Mouse (Mus musculus) thymus, postnatal 25 days (tissue): ENCODE measurements around the gene Thra.

Experiments used
- DNase-seq: peaks from one replicate; pipeline ENCODE4 v3.0.0; 2022

Gene Thra

DNA sequence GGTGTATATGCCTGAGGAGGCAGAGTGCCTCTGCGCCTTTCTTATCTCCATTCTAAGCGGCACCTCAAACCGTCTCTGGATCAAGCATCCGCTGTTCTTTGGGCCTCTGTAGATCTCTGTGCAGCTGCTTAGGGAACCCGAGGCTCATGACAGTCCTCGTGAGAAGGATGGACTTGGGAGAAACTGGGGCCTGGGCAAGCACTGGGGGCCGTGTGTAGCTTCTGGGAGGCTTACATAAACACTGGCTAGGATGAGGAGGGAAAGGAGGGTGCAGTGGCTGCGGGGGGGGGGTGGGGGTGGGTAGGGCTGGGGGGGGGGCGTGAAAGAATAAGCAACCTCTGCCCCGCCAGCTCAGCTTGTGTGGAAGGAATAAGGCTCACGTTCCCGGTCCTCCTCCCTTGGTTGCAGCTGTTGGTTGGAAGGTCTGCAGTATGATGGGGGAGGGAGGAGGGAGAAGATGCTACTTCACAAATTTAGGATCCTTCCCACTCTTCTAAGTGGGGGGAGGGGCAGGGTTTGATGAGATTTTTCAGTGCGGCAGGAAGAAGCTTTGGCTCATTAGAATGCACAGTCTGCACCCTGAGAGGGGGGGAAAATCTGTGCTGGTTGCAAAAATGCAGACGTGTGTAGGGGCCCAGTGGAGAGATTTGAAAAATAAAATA is 41.5 kb downstream of the Thra start:
- no peak for DNase-seq

DNA sequence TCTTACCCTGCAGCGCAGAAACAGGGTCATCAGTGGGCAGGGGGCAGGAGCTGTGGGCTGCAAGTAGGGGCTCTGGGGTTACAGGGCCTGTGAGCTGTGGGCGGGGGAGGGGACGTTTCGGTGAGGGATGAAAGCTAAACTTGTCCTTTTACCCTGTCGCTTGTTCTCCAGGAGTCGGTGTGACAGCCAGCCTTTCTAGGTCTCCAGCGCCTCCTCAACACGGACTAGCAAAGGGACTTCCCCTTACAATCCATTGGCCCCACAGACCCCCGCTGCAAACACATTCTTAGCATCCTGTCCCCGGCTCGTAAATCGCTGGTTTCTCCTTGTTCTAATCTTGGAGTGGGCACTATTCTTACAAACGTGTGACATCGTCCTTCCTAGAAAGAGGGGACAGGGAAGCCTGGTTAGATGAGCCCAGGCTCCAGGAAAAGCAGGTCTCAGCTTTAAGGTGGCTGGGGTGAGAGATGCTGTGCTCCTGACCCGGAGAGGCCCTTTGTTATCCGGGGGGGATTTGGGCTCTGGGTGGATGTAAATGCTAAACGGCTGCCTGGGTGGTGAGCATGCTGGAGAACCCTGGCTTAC is 42.3 kb downstream of the Thra start:
- DNase-seq: peak; percentile 33

DNA sequence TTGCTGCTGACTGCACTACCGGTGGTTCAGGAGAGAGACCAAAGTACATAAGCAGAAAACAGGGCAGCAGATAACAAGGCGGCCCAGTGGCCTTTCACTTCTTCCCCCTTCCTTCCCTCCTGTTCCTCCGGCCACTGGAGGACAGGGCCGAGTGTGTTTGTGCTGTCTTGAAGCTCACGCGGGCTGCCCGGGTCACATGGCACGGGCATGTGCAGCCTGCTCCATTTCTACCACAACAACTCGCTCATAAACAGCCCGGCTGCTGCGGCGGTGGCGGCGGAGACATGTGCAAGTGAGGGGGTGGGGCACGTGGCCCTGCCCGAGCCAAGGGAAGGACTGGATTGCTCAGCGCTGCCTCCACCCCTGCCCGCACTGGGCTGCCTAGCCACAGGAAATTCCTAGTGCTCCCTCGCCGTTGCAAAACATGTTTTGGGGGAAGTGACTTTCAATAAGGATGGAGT is 42.8 kb downstream of the Thra start:
- DNase-seq: peak; percentile 82

DNA sequence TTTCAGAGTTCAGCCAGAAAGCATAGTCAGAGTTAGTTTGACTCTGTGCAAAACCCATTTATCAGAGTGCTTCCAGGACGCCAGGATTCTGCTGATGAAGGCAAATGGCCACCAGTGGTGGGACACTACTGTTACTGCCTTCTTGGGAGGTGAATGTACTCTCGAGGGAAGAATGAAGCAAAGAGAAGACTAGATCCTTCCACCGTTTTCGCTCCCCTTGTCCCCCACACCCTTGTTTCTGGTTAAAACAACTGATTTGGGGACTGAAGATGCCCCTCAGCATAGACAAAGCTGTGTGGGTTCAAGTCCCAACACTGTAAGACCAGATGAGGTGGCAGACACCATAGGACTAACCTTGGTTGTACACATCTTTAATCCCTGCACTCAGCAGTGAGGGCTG is 43.7 kb downstream of the Thra start:
- DNase-seq: no peak

DNA sequence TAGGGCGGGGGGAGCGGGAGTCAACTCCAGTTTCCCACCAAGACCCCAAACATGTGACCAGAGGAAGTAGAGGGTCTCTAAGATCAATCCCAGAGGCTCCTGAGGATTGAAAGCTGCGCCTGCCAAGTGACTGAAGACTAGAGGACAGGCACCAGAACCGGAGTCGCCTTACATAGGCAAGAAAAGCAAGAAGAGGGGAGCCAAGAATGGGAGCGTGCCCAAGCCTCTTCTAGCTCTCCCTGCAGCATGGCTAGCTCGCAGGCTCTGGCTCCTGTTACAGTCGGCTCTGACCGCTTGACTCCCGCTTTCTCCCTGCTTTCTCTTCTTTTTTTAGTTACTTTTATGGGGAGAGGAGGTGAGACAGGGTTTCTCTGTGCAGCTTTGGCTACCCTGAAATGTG is 44.8 kb downstream of the Thra start:
- no peak for DNase-seq

DNA sequence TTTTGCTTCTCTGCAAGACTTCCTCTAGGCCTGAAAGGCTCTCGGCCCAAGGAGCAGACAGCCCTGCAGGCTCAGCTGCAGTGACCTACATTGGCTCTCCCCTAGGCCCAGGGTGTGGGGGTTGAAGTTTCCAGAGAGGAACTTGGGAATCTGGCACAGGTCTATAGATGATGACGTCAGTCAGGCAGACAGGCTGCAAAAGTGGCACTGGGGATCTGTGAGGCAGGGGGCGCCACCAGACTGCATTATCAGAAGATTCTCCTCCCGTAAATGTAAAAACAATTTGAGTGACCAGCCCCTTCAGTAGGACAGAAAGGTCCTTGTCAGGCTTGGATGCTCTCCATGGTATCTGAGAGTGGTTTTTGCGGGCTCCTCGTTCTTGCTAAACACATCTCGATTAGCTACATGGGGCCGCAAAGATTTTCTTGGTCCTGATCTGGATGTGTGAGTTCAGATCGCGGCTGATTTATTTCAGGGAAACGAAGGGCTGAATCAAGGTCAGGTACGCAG is 45.4 kb downstream of the Thra start:
- DNase-seq: peak; percentile 82

DNA sequence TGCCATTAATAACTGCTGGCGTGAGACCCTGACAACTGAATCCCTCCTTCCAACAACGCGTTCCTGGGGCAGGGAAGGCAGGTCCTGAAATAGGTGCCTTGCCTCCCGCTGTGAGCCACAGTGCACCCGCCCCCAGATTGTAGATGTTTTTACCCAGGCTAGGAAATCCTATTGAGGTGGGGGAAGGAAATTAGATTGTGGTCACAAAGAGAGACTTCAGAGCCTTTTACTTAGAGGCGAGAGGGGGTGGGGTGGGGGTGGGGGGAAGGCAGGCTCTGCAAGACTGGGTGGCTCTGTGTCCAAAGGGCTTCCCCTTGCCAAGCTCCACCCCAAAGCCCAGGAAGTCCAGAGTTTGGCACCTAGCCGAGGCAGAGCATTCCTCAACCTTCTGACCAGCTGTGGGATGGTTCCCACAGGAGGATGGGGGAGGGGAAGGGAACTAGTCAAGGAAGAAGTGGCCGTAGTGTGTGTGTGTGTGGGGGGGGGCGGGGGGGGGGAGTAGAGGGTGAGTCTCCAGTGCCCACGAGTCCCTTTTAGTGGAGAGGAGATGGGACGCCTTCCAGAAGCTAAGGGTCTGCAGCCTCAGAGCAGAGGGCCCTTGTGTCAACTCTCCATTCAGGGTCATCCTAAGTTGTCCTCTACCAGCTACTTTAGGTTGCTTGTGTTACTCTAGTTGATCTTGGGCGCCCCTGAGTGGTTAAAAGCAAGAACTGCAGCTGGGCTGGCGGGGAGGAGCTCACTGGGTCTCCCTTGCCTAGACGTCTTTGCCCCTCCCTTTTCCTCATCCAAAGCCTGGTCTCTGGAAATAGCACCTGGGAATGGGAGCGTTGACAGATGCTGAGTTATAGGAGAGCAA is 46.1 kb downstream of the Thra start:
- DNase-seq: peak; percentile 94

DNA sequence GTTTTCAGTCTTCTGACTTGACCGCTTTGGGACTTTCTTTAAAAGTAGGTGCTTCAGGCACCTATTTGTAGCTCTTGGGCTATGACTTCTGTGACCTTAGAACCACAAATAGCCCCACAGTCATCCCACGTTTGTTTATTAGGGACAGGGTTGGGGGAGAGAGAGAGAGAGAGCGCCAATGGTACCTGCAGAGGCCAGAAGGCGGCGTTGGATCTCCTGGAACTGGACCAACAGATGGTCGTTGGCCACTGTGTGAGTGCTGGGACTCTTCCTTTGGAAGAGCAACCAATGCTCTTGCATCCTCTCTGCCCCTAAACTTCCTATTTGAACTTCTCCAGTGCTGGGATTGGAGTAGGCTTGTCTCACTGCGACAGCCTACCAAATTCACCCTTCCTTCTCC is 46.8 kb downstream of the Thra start:
- no peak for DNase-seq

DNA sequence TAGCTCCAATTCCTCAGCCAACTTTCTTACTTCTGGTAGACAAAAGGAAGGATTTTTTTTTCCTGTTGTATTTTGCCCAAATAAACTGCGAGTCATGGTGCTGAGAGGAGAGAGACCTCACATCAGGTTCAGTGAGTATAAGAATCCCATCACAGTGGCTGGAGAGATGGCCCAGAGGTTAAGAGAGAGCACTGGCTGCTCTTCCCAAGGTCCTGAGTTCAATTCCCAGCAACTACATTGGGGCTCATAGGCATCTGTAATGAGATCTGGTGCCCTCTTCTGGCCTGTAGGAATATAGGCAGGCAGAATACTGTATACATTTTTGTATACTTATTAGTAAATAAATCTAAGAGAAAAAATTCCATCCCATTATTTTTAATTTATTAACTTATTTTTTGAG is 47.3 kb downstream of the Thra start:
- DNase-seq: no peak

DNA sequence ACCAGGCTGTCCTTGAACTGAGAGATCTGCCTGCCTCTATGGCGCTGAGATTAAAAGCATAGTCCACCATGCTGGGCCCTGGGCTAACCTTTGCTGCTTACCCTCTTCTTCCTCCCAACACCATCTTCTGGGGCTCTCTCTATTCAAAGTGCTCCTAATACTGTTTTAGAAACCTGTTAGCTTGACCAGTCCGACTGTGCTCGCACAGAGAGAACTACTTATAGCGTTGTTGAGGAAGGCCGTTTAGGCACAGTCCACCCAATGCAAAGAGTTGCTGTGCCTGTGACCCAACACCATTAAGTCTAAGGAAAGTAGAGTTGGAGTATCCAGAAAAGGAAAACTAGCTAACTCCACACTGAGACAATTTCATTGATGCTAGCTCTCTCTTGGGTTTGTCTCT is 47.7 kb downstream of the Thra start:
- no peak for DNase-seq

DNA sequence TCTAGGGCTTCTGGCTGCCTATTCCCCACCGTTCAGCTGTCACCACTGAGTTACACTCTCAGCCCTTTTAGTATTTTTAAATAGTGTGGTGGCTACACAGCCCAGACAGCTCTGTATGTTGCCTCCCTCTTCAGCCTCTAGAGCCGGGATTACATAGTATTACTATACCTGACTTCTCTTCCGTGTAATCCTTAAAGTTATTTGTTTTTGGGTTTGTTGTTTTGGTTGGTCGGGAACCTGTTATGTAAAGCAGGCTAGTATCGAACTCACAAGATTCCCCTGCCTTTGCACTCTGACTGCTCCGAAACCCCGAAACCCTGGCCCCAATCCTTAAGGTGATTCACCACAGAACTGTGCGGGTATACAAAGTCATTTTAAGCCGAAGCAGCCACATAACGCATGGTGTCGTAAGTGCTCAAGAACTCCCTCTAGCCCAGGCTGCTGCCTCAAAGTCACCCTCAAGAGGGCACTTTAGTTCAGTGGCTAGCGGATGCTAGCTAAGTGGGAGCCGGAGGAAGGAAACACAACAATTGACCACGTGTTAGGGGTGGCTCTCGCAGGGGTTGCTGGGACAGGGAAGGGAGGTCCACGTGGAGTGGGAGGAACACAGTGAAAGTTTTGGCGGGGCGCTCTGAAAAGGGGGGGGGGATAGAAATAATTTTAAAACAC is 48.2 kb downstream of the Thra start:
- peak; percentile 91 for DNase-seq

DNA sequence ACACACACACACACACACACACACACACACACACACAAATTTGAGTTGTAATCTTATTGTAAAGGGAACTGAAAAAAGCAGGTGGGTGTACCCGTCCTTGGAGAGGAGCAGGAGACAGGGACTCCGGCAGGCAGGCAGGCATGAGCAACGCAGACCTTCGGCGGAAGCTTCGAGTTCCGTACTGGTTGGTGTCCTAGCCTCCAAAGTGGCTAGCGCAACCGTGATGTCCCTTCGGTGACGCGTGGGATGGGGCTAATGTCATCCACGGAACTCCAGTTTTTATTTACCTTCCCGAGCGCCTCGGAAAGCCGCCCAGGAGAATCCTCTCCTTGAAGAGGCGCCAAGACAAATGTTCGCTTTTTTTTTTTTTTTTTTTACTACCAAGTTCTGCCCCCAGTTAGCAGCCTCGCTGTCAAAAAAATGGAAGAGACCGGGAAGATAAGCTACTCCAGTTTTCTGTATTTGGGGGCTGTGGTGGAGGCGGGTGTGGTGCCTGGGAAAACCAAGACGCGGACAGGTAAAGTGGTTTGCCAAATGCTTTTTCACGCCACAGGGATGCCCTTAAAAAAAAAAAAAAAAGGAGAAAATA is 48.9 kb downstream of the Thra start:
- no peak for DNase-seq

DNA sequence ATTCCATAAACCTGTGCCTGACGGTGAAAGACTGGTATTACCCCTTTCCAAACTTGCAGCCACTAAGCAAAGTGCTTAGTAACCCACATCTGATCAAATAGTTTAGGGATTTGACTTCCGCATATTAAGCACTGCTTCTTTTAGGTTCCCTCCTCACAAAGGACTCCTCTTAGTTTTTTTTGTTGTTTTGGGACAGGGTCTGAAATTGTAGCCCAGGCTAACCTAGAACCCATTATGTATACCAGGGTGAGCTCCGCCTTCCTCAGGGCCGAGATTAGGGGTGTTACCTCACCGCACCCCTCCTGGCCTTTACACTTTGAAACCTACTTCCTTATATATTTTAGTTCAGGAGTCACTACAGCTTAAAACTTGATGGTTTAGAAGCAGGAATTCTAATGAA is 49.4 kb downstream of the Thra start:
- DNase-seq: no peak

DNA sequence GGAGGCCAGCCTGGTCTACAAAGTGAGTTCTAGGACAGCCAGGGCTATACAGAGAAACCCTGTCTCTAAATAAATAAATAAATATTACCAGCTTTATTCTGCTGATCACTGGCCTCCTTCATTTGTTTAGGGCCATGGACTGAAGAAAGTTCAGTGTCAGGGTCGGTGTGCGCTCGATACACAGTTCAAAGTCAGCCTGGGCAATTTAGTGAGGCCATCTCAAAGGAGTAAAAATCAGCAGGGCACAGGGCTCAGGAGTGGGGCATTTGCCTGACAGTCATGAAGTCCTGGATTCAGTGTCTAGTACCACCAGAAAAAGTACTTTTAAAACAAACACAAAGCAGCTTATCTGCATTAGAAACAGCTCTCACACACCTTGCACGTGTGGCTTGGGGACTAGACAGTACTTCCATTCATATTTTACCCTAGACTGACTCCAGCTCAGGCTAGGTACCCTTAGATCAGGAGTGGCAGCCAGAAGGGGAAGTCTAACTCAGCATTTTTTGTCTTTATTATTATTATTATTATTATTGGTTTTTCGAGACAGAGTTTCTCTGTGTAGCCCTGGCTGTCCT is 50.3 kb downstream of the Thra start:
- DNase-seq: no peak

DNA sequence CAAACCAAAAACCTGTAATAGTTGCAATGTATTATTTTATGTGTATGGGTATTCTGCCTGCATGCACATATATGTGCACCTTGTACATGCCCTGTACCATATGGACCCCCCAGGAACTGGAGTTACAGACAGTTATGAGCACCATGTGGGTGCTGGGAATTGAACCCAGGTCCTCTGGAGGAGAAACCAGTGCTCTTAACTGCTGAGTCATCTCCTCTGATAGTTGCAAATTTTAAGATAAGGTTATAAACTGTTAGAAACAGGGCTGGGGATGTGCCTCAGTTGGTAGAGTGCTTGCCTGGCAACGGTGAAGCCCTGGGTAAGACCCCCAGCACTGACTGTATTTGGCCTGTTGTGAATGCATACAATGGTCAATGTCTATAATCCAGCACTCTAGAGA is 51.0 kb downstream of the Thra start:
- no peak for DNase-seq

DNA sequence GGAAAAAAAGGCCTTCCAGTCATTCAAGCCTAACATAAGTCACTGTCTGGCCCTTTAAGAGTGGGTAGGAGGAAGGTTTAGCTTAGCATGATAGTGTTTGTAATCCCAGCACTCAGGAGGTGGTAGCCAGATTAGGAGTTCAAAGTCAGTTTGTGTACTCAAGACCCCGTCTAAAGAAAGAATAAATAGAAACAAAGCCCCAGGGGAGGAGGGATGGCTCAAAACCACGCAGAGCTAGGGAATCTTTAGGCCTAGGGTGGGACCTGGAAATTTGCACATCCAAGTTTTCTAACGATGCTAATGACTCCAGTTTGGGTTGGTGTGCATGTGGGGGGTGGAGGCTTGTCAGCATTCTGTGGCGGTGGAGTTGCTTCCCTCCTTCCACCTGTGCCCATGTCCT is 51.6 kb downstream of the Thra start:
- DNase-seq: no peak

DNA sequence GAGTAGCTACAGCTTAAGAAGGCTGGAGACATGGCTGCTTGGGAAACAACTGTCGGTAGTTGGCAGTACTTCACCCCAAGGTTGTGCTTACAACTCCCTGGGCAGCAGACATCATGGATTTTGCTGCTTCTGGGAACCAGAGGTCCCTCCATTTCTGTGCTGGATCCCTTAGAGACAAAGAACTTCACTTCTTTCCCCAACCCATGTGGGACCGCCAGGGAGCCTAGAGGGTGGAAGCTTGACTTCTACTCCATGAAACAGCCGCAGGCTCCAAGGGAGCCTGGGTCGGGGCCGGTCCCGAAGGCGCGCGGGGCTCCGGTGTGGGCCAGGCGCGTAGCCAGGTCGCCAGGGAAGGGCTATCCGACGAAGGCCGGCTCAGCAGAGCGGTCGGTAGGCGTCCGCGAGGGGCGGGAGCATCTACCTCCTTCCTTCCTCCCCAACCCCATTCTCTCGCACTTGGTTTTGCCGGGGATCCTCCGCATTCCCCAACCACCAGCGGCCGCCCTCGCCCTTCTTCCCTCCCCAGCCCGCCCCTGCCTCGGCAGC is 54.1 kb downstream of the Thra start:
- DNase-seq: no peak

DNA sequence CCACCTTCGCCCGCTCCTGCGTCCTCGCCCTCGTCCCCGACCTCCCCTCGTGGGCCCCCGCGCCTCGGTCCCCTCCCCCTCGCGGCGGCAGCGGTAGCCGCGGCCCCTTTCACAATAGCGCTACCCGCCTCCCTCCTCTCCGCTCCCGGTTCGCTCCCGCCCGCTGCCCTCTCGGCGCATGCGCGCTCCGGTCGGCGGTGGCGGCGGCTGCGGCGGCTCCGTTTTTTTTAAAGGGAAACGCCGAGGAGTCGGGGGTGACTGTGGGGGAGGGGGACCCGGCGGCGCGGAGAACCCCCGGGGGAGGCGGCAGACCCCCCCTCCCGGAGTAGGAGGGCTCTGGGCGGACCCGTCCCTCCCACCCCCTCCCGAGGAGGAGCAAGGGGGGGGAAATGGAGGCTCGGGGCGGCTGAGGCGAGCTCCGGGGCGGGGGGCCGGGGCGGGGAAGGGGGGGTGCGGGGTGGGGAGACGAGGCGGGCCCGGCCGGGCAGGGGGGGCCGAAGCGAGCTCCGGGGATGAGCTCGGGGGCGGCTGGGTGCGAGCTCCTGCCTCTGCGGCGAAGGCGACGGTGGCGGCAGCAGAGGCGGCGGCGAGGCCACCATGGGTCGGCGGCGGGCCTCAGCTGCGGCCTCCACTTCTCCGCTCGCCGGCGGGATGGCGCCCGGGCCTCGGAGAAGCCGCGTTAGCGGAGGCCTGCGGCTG is 54.7 kb downstream of the Thra start, which contains the start of gene Msl1:
Gene Msl1 (plus strand): TSS at position 502 of the 699 bp plus-strand sequence.
- peak; percentile 90 for DNase-seq

DNA sequence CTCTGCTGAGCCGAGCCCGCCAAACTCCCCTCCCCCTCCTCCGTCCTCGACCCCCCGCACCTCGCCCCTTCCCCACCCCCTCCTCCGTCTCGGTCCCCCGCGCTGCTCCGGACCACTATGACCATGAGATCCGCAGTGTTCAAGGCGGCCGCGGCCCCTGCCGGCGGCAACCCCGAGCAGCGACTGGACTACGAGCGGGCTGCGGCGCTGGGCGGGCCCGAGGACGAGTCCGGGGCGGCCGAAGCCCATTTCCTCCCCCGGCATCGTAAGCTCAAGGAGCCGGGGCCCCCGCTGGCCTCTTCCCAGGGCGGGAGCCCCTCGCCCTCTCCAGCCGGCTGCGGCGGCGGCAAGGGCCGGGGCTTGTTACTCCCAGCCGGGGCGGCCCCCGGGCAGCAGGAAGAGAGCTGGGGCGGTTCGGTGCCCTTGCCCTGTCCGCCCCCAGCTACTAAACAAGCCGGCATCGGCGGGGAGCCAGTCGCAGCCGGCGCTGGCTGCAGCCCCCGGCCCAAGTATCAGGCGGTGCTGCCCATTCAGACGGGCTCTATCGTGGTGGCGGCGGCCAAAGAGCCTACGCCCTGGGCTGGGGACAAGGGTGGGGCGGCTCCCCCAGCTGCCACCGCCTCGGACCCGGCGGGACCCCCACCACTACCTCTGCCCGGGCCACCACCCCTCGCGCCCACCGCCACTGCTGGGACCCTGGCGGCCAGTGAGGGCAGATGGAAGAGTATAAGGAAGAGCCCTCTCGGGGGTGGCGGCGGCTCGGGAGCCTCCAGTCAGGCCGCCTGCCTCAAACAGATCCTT is 55.5 kb downstream of the Thra start:
- DNase-seq: peak; percentile 59

DNA sequence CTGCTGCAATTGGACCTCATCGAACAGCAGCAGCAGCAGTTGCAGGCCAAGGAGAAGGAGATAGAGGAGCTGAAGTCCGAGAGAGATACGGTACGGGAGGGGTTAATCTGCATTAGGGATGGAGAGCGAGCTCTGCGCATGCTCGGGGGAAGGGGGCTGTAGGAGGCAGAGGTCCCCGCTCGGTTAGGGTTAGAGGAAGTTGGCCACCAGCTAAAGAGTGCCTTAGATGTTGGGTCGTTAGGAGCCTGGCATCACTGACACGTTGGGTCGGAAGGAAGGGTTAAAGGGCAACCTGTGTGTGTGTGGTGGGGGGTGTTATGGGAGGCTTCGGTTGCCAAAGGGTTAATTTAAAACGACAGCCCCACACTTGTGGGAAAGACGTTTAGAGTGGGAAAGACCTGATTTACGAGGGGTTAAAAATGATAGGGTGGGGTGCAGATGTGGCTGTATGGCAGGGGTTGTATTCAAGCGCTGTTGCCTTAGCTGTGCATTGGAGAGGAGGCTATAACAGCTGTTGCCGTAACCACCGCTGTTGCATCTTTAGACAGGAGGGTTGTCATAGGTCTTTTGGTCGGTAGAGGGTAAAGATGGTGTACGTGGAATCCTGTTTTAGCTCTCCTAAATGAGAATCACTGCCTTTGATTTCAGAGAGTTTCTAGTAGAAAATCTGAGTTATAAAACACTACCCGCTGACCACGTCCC is 56.2 kb downstream of the Thra start:
- peak; percentile 80 for DNase-seq
